8 mouse cellular contexts compared by ENCODE assay signal in genomic region chr10:6035792-6036487, GRCm38 (mm10).
DNase-seq lines count a peak whose midpoint lies in the region; ATAC-seq and TF ChIP-seq lines count a peak whose summit lies in the region.

No protein-coding gene starts in this region.

- no peaks in the 10 kb centered on the region for H3K27me3 ChIP-seq in spleen, adult 2 months (ENCODE audit: control insufficient read depth, insufficient read depth, low read length)
- no peaks in the 10 kb centered on the region for H3K27me3 ChIP-seq in heart, embryonic 14.5 days (ENCODE audit: control insufficient read depth, insufficient read depth, low read length)
- H3K27me3 ChIP-seq in liver, adult 2 months (ENCODE audit: control insufficient read depth, insufficient read depth, low read length): no peaks in the 10 kb centered on the region
- no peaks in the 10 kb centered on the region for H3K27me3 ChIP-seq in neural tube, embryonic 11.5 days (ENCODE audit: control insufficient read depth, insufficient read depth, low read length)

- H3K4me1 ChIP-seq in spleen, adult 2 months (ENCODE audit: control insufficient read depth, insufficient read depth, insufficient read length): no peaks in the 10 kb centered on the region
- H3K4me1 ChIP-seq in heart, embryonic 14.5 days (ENCODE audit: control insufficient read depth in 2 of 2, insufficient read depth in 2 of 2, low read length in 2 of 2): no peaks in the 10 kb centered on the region
- no peaks in the 10 kb centered on the region for H3K4me1 ChIP-seq in liver, adult 2 months (ENCODE audit: control insufficient read depth, insufficient read depth, low read length)
- H3K4me1 ChIP-seq in neural tube, embryonic 11.5 days (ENCODE audit: control insufficient read depth, insufficient read depth, low read length): no peaks in the 10 kb centered on the region

- H3K36me3 ChIP-seq in spleen, adult 2 months (ENCODE audit: control insufficient read depth, insufficient read depth, low read length): no peaks in the 10 kb centered on the region
- no peaks in the 10 kb centered on the region for H3K36me3 ChIP-seq in heart, embryonic 14.5 days (ENCODE audit: control insufficient read depth, insufficient read depth, low read length)
- no peaks in the 10 kb centered on the region for H3K36me3 ChIP-seq in liver, adult 2 months (ENCODE audit: control insufficient read depth, insufficient read depth, low read length)
- no peaks in the 10 kb centered on the region for H3K36me3 ChIP-seq in neural tube, embryonic 11.5 days (ENCODE audit: control insufficient read depth, insufficient read depth, low read length)

- peak; percentile 34; the same call in 1 of the 2 replicates for TF ChIP-seq CTCF in spleen, adult 2 months (IDR thresholded peaks at IDR 0.05; ENCODE audit: extremely low read depth, insufficient read depth, insufficient read length, insufficient replicate concordance)
- TF ChIP-seq CTCF in liver, adult 2 months (IDR thresholded peaks at IDR 0.05; ENCODE audit: low read depth, low read length): peak; percentile 80

- DNase-seq in spleen, adult 2 months (ENCODE audit: low read depth in 1 of 2, low spot score in 2 of 2): peak in 1 of 2 experiments; percentile 4
- no peak for DNase-seq in spleen, postnatal 36 days (ENCODE audit: low spot score in 2 of 2)
- peak; percentile 78 for DNase-seq in embryo, embryonic 11 days
- peak; percentile 80 for DNase-seq in kidney, postnatal 10 days
- peak; percentile 18 for DNase-seq in liver, adult 2 months (ENCODE audit: extremely low read depth, low read depth, low spot score)
- peak; percentile 77 for DNase-seq in neural tube, embryonic 11.5 days (ENCODE audit: low spot score)
- DNase-seq in thymus, postnatal 0 days (ENCODE audit: low spot score): peak; percentile 36

- ATAC-seq in heart, embryonic 14.5 days (ENCODE audit: insufficient number of reproducible peaks, insufficient read depth, low FRiP score, low read depth): no peak
- peak; percentile 81 for ATAC-seq in neural tube, embryonic 11.5 days (ENCODE audit: insufficient read depth, low FRiP score, low TSS enrichment)

- WGBS in spleen, adult 2 months: 8% methylated on average over 25 of the region's 25 CpGs
- 29% methylated on average over 25 of the region's 25 CpGs for WGBS in heart, embryonic 14.5 days
- WGBS in liver, adult 2 months: 27% methylated on average over 25 of the region's 25 CpGs
- WGBS in neural tube, embryonic 11.5 days: 24% methylated on average over 25 of the region's 25 CpGs

- H3K79me2 ChIP-seq in liver, adult 2 months (ENCODE audit: control insufficient read depth, insufficient read depth, low read length): no peaks in the 10 kb centered on the region

- no peaks in the 10 kb centered on the region for H3K9me3 ChIP-seq in heart, embryonic 14.5 days (ENCODE audit: control insufficient read depth, low read length)
- H3K9me3 ChIP-seq in neural tube, embryonic 11.5 days (ENCODE audit: control insufficient read depth, low read length): no peaks in the 10 kb centered on the region

- TF ChIP-seq POLR2A in spleen, adult 2 months (IDR thresholded peaks at IDR 0.05; ENCODE audit: low read depth, low read length): no peak
- no peak for TF ChIP-seq POLR2A in liver, adult 2 months (IDR thresholded peaks at IDR 0.05; ENCODE audit: extremely low read depth, insufficient read depth, low read length)

- H3K27ac ChIP-seq in spleen, adult 2 months (ENCODE audit: insufficient read depth, low read length): no peak overlapping the region
- H3K27ac ChIP-seq in heart, embryonic 14.5 days (replicated peaks in 1 of 2; ENCODE audit: control insufficient read depth in 1 of 2, insufficient read depth in 1 of 2, low read depth in 2 of 2, low read length in 2 of 2): no peak overlapping the region
- H3K27ac ChIP-seq in liver, adult 2 months (replicated peaks; ENCODE audit: insufficient read depth, low read depth, low read length): no peak overlapping the region
- H3K27ac ChIP-seq in neural tube, embryonic 11.5 days (ENCODE audit: low read depth, low read length): no peak overlapping the region

- no peak overlapping the region for H3K4me3 ChIP-seq in spleen, adult 2 months (ENCODE audit: extremely low read depth, insufficient read depth, insufficient read length)
- no peak overlapping the region for H3K4me3 ChIP-seq in heart, embryonic 14.5 days (ENCODE audit: control insufficient read depth in 1 of 2, insufficient read depth in 1 of 2, low read depth in 1 of 2, low read length in 2 of 2)
- no peak overlapping the region; the same call in 1 of the 2 replicates for H3K4me3 ChIP-seq in liver, adult 2 months (ENCODE audit: insufficient read depth, low read depth, low read length)
- H3K4me3 ChIP-seq in neural tube, embryonic 11.5 days (ENCODE audit: low read depth, low read length): no peak overlapping the region

- peak overlapping the region; percentile 42 for H3K4me2 ChIP-seq in heart, embryonic 14.5 days (ENCODE audit: low read length)
- H3K4me2 ChIP-seq in neural tube, embryonic 11.5 days (ENCODE audit: low read depth): no peak overlapping the region

- H3K9ac ChIP-seq in heart, embryonic 14.5 days (ENCODE audit: low read length): no peak overlapping the region
- no peak overlapping the region for H3K9ac ChIP-seq in liver, adult 2 months (ENCODE audit: low read depth, low read length)
- H3K9ac ChIP-seq in neural tube, embryonic 11.5 days (ENCODE audit: low read length): no peak overlapping the region

Comparison
In these comparisons a context has a peak if more than half of its experiments do, and no peak if none do; other contexts are left out.
1. DNase-seq: peak in embryo, embryonic 11 days (single experiment), kidney, postnatal 10 days (single experiment), liver, adult 2 months (single experiment), neural tube, embryonic 11.5 days (single experiment) and thymus, postnatal 0 days (single experiment); none in spleen, postnatal 36 days (0 of 2).